Mouse (Mus musculus) limb, embryonic 14.5 days (tissue): ENCODE measurements at regions not wholly inside any gene's neighbourhood (a gene's known extent, or its start where the extent isn't known, plus 50 kb on each side); places are given as distances from the start of the nearest gene placed in this dataset.
A peak's percentile ranks its signal among the peaks of the same experiment; 100 is the strongest.

Experiments
- ATAC-seq: fragments of 200-750 bp; cut with Nextera tagmentation; 2 replicates; pipeline ENCODE4 v1.8.0; 2017; ENCODE audit warnings: low read depth, moderate number of reproducible peaks, moderate TSS enrichment; ENCODE audit not compliant: low FRiP score
- DNase-seq: peaks from one replicate; pipeline ENCODE4 v3.0.0-alpha.2; 2015; ENCODE audit warnings: low spot score
- H3K27ac ChIP-seq: fragments of 300-500 bp; sonication (generic); replicated peaks from 2 replicates; pipeline ENCODE4 v1.5.1; 2014; ENCODE audit warnings: low read depth, mild to moderate bottlenecking, low read length, moderate library complexity, mixed read lengths
- H3K27me3 ChIP-seq: fragments of 300-500 bp; sonication (generic); 2 replicates; pipeline ENCODE4 v1.6.1; 2014; ENCODE audit warnings: low read length, mixed read lengths; ENCODE audit not compliant: control insufficient read depth, insufficient read depth
- H3K36me3 ChIP-seq: fragments of 300-500 bp; sonication (generic); 2 replicates; pipeline ENCODE4 v1.6.1; 2014; ENCODE audit warnings: mild to moderate bottlenecking, low read length, moderate library complexity, mixed read lengths; ENCODE audit not compliant: control insufficient read depth, insufficient read depth
- H3K4me1 ChIP-seq: fragments of 300-500 bp; sonication (generic); 2 replicates; pipeline ENCODE4 v1.6.1; 2014; ENCODE audit warnings: antibody characterized with exemption, low read length, mixed read lengths; ENCODE audit not compliant: control insufficient read depth, insufficient read depth
- H3K4me2 ChIP-seq: fragments of 300-500 bp; sonication (generic); replicated peaks from 2 replicates; pipeline ENCODE4 v1.6.1; 2014; ENCODE audit warnings: low read depth, mild to moderate bottlenecking, low read length, moderate library complexity; ENCODE audit not compliant: severe bottlenecking
- H3K4me3 ChIP-seq: fragments of 300-500 bp; sonication (generic); replicated peaks from 2 replicates; pipeline ENCODE4 v1.5.1; 2014; ENCODE audit warnings: low read length
- H3K9ac ChIP-seq: fragments of 300-500 bp; sonication (generic); 2 replicates; pipeline ENCODE4 v1.6.1; 2014; ENCODE audit warnings: mild to moderate bottlenecking, low read depth, low read length, moderate library complexity; ENCODE audit not compliant: severe bottlenecking
- H3K9me3 ChIP-seq: fragments of 300-500 bp; sonication (generic); 2 replicates; pipeline ENCODE4 v1.6.1; 2016; ENCODE audit warnings: low read length; ENCODE audit not compliant: control insufficient read depth
- POLR2A ChIP-seq: fragments of 200-500 bp; IDR thresholded peaks from 2 replicates; pipeline ENCODE4 v1.8.0; 2012; ENCODE audit warnings: inconsistent platforms, mild to moderate bottlenecking, moderate library complexity, borderline replicate concordance; ENCODE audit not compliant: insufficient read depth, insufficient read length; ENCODE audit errors: extremely low read depth
- WGBS: fragments of 180-500 bp; shearing (Covaris S2); extraction: QIAGEN DNeasy Blood & Tissue Kit; methylation state at CpG from one replicate; pipeline ENCODE4 v1.1.7; 2014; 5-methylcytosine and 5-hydroxymethylcytosine counted together

DNA sequence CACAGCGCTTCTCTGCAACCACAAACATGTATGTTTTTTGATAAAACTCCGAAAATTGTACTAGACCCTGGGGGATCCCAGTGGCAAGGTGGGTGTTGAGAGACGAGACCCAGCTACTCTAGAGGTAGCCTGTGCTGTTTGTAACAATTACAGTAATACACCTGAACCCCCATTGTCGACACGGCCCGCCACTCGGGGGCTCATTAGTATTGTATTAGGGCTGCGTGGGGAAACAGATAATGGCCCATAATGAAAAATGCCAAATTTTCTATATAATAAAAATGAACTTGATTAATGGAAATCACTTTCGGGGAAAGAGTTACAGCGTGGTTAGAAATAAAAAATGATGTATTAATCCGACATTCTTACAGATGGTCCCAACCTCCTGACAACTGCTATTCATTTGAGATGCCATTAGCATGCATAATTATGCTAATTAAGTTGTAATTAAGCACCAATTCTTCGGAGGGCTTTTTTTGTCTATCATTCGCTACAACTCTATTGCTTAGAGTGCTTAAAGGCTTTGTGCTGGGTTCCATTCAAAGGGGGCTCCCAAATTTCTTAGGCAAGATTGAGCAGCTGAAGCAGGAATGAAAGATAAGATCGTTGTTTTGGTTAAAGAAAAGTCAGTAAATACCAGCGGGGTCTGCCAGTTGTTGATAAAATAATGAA lies 120.2 kb upstream of the Dynlrb2 start:
- no peaks in the 10 kb centered on the region for H3K36me3 ChIP-seq
- H3K27ac ChIP-seq, result no peak overlapping the region
- no peak for ATAC-seq
- H3K27me3 ChIP-seq, result no peaks in the 10 kb centered on the region
- no peak for DNase-seq
- H3K4me2 ChIP-seq, result peak overlapping the region; percentile 31
- no peaks in the 10 kb centered on the region for H3K9me3 ChIP-seq
- 53% methylated on average over 15 of the region's 15 CpGs for WGBS
- no peak overlapping the region for H3K9ac ChIP-seq
- no peak overlapping the region for H3K4me3 ChIP-seq
- TF ChIP-seq POLR2A, result no peak
- peaks cover 21% of the 10 kb centered on the region for H3K4me1 ChIP-seq

- TF ChIP-seq POLR2A, result no peak
- ATAC-seq (0 out of 2 replicates have a peak, but pooled peaks have one; percentile 57), DNase-seq (no peak)
- Histone ChIP-seq H3K4me1 (peaks cover 25% of the 10 kb centered on the region), H3K4me3 (no peak overlapping the region), H3K4me2 (no peak overlapping the region), H3K9me3 (no peaks in the 10 kb centered on the region), H3K27ac (no peak overlapping the region), H3K9ac (no peak overlapping the region), H3K27me3 (no peaks in the 10 kb centered on the region), H3K36me3 (no peaks in the 10 kb centered on the region)
- 16% methylated on average over 12 of the region's 14 CpGs for WGBS
Measured at GRCm38 (mm10) chr8:116383495-116384417, 121.0 kb upstream of the Dynlrb2 start.

DNA sequence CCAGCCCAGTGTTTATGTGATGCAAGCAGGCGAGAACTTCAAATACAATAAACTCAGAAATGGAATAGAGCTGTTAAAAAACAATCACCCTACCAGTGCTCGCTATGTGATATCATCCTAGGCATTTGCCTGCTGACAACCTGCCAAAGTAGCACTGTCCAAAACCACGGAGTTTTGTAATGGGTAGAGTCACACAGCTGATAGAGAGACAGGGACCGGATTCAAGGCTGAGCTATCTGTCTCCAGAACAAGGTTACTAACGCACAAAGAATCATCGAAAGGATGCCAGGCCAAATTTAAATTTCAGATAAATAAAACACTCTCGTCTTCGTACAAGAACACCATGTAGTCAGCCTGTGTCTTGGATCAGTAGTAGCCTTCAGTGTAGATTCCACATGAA lies 121.7 kb upstream of the Dynlrb2 start:
- no peaks in the 10 kb centered on the region for H3K36me3 ChIP-seq

GRCm38 (mm10) chr8:116380601-116381000 lies 124.2 kb upstream of the Dynlrb2 start:
- H3K9me3 ChIP-seq, result no peaks in the 10 kb centered on the region
- H3K4me1 ChIP-seq, result peaks cover 22% of the 10 kb centered on the region
- H3K4me3 ChIP-seq, result no peak overlapping the region
- DNase-seq, result no peak
- no peaks in the 10 kb centered on the region for H3K36me3 ChIP-seq
- no peak overlapping the region for H3K4me2 ChIP-seq
- 88% methylated on average over 4 of the region's 4 CpGs for WGBS
- ATAC-seq, result no peak
- no peak overlapping the region for H3K27ac ChIP-seq
- TF ChIP-seq POLR2A, result no peak
- H3K9ac ChIP-seq, result no peak overlapping the region
- no peaks in the 10 kb centered on the region for H3K27me3 ChIP-seq

More for the DNA sequence above, 121.7 kb upstream of the Dynlrb2 start:
- Histone ChIP-seq H3K4me3 (no peak overlapping the region), H3K9ac (no peak overlapping the region), H3K27me3 (no peaks in the 10 kb centered on the region), H3K4me2 (no peak overlapping the region), H3K4me1 (peaks cover 25% of the 10 kb centered on the region), H3K27ac (no peak overlapping the region), H3K9me3 (no peaks in the 10 kb centered on the region)
- 78% methylated on average over 8 of the region's 8 CpGs for WGBS
- no peak for DNase-seq
- no peak for ATAC-seq
- no peak for TF ChIP-seq POLR2A

DNA sequence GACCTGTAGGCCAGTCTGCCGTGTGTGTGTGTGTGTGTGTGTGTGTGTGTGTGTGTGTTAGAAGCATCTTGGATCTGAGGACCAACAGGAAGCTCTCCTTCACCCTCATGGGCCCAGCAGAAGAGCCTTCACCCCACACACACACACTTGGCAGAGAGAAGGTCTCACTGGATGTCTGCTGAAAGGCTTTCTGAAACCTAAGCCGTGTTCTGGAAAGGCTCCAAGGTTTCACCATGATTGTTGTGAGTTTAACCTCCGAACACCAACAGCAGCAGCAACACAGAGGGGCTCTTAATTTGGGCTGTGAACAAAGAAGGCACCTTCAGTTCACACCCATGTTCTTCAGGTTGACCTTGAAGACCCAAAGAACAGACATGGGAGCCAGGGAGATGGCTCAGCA lies 124.9 kb upstream of the Dynlrb2 start:
- DNase-seq (no peak), ATAC-seq (no peak)
- Histone ChIP-seq H3K4me3 (no peak overlapping the region), H3K27me3 (no peaks in the 10 kb centered on the region), H3K4me2 (no peak overlapping the region), H3K9me3 (no peaks in the 10 kb centered on the region), H3K27ac (no peak overlapping the region), H3K4me1 (peaks cover 18% of the 10 kb centered on the region), H3K36me3 (no peaks in the 10 kb centered on the region), H3K9ac (no peak overlapping the region)
- 37% methylated on average over 3 of the region's 3 CpGs for WGBS
- no peak for TF ChIP-seq POLR2A
